Mouse (Mus musculus) erythroid progenitor cell, adult 5-6 weeks (primary cell): Measurements from ENCODE around the gene 1700028P14Rik. TPM values are rescaled to one million over a fixed set of nuclear protein-coding genes. Genes with fewer than 3 reads are reported as not detected.

ENCODE experiments used
- ATAC-seq: replicated peaks from 2 replicates; pipeline ENCODE4 v1.8.0; 2016; ENCODE audit warnings: moderate number of reproducible peaks, mild to moderate bottlenecking, moderate TSS enrichment, inconsistent platforms; ENCODE audit not compliant: poor library complexity, low FRiP score, severe bottlenecking
- total RNA-seq, 2 experiments: library from RNA; stranded (forward) in 1 of 2; stranded (reverse) in 1 of 2; fragments of 150-400 nt in 1 of 2; fragments of 186-747, 209-891 nt in 1 of 2; gene quantifications; 2 replicates each; pipeline versions ENCODE4 v1.2.3 to v1.2.4; 2015 to 2017; ENCODE audit warnings: low replicate concordance in 2 of 2

Gene 1700028P14Rik
- total RNA-seq, 2 experiments from 2014 or later = not detected

DNA sequence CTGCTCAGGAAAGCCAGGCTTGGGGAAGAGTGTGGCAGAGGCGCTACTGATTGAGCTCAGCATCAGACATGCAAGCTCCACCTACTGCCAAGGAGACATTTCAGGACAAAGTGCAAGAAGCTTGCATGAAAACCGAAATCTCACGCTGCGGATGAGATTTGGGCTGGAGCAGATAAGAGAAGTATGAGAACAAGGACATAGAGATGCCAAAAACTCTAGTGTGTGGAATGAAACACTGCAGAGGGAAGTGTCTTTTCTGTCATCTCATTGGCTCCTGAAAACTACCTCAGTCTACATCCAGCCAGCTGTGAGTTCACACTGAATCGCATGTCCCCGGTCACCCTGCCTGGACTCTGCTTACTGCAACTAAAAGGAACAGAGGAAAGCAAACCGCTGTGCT lies 38.3 kb downstream of the 1700028P14Rik start:
- no peak for ATAC-seq

DNA sequence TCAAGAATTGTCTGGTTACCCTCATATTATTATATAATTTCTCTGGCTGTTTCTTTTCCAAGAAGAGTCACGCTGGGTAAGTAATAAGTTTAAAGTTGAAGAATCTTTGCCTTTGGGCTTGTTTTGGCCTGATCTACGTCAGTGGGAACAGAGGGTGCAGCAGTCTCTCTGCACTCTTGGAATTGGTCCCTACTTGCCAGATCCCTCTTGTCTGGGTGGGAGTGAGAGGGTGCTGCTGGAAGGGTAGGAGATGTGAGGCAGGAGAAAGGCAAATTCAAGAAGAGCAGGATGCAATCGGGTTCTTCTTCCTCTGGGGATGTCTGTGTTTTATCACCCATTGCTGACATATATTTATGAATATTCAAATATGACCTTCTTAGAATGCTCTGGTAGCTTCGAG lies 42.9 kb downstream of the 1700028P14Rik start:
- no peak for ATAC-seq

GRCm38 (mm10) chr19:23607951-23608350 lies 44.7 kb downstream of the 1700028P14Rik start:
- no peak for ATAC-seq

GRCm38 (mm10) chr19:23594950-23595349 lies 57.7 kb downstream of the 1700028P14Rik start:
- ATAC-seq = no peak

GRCm38 (mm10) chr19:23578606-23579355 lies 73.8 kb downstream of the 1700028P14Rik start:
- ATAC-seq = no peak

- ATAC-seq = no peak
These were observed 75.9 kb downstream of the 1700028P14Rik start for GRCm38 (mm10) chr19:23576685-23577084.

- ATAC-seq = no peak
These were observed 88.9 kb downstream of the 1700028P14Rik start for GRCm38 (mm10) chr19:23563693-23564092.

DNA sequence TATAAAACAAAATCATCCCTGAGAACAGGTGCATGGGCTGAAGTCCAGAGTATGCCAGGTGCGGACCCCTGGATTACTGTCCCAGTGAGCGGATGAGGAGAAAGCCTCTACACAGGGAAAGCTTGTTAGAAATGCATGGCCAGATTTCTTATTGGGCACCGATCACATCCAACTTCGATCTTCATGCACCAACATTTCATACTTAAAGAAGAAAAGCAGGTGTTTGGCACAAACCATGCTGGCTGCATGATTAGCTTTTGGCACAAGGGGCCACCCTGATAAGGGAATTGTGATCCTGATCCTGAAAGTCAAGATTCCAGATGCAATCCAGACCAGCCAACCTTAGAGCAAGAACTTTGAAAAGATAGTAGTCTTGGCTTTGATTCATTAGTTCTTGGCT lies 90.0 kb downstream of the 1700028P14Rik start:
- ATAC-seq = no peak

DNA sequence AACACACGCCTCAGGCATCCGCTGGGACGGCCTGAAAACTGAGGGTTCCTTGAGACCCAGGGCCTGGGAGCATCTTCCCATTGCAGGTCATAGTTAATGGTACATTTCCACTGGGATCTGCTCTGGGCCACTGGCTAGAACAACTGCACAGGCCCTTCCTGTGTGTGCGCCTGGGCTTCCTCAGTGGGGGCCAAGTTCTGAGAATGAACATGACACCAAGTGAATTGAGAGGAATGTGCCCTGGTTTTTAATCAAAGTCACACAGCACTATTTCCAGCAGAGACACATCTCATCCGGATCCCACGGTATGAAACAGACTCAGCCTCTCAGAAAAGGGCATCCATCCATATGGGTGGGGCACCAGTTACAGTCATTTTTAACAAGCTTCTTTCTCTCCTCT lies 90.6 kb downstream of the 1700028P14Rik start:
- ATAC-seq = no peak

GRCm38 (mm10) chr19:23553450-23553849 lies 99.2 kb downstream of the 1700028P14Rik start:
- ATAC-seq = no peak

- no peak for ATAC-seq
These were observed 107.0 kb downstream of the 1700028P14Rik start for GRCm38 (mm10) chr19:23545604-23546003.

DNA sequence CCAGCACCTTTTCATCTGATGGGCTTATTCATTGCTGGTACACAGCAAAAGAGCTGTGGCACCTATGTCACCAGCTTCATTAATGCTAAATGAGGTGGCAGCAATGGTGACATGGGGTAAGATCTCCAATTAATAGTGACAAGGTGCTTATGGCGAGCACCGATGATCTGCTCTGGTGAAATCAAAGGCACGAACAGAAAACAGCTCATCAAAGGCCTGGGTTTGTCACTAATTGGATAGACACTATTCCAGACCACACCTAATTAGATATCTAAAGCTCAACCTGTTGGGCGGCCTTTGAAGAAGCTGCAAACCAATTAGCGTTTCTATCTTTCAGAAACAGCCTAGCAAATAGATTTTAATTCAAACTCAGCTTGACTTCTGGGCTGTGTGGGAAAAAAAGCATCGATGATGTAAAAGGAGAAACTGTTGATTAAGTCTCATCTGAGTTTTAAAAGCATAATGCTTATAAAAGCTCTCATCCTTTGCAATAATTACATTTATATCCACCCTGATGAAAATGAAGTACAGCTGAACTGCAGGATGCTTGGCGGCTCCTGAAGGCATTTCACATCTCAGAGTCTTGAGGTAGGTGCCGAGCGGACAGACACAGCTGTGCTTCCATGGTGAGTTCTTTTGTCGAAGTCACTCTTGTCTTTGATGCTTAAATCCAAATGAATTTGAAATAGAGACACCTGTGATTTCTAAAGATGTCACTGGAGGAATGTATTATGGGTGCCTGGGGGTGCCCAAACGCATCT lies 109.2 kb downstream of the 1700028P14Rik start:
- no peak for ATAC-seq

DNA sequence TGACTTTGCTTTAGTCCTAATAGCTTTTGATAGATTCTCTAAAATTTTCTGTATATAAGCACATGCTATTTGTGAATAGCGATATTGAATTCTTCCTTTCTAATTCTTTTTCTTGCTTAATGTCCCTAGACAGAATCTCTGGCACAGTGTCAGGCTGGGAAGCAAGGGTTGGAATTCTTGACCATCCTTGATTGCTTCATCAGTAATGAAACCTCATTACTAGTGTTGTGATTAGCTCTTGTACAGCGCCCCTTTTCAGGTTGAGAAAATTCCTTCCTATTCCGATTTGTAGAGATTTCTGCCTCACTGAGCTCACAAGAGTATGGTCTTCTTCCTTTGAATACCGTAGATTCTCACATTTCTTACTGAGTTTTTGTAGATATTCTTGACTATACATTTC lies 109.9 kb downstream of the 1700028P14Rik start:
- no peak for ATAC-seq

- no peak for ATAC-seq
These were observed 116.9 kb downstream of the 1700028P14Rik start for GRCm38 (mm10) chr19:23535700-23536099.

DNA sequence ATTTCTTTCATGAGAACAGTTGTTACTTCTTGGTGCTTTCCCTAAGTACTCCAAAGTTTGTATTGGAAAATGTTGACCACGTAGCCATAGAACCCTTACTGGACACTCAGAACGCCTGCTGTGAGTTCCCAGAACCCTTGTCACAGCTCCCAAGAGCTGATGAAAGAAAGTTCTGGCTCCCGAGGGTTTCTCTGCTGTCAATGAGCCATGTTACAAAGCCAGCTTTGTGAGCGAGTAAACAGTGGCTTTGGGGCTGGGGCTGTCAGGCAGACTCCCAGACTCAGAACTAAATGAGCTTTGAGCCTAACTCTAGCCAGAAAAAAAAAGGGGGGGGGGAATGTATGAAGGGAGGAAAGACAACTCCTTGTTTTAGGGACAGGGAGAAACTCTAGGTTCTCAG lies 120.7 kb downstream of the 1700028P14Rik start:
- ATAC-seq = no peak

DNA sequence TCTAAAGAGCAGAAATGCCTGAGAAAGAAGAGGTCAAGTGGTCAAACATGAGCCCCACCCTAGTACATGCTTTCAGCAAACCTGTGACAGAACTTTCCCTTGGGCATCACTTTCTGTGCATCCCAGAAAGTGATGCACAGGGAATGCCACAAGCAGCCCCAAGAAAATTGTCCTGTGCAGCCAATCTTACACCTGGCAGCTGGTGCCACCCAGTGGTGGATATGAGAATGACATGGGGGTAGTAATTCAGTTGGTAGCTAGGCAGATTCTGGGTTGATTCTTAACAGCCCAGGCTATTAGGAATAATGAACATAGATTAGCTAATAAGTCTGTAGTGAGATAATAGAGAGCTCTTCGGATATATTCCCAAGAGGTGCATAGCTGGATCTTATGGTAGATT lies 128.9 kb downstream of the 1700028P14Rik start:
- no peak for ATAC-seq

GRCm38 (mm10) chr19:23521831-23522230 lies 130.8 kb downstream of the 1700028P14Rik start:
- ATAC-seq = no peak

GRCm38 (mm10) chr19:23521071-23521470 lies 131.5 kb downstream of the 1700028P14Rik start:
- ATAC-seq = no peak

DNA sequence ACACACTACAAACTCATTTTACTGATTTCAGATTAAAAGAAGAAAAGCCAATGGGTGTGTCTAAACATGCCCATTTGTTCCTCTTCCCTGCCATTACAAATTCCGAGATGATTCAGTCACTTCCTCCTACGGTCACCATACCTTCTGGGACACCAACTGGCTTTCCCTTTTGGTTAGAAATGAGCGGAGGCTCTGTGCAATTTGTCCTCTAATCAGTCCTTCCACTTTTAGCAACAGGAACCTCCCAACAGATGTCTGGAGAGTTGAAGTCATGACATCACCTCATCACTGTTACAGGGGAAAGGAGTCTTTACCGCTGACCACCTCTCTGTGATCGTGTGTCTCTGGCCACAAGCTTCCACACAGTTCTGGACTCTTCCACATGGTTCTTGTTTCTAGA lies 132.0 kb downstream of the 1700028P14Rik start:
- ATAC-seq = no peak

GRCm38 (mm10) chr19:23518477-23518876 lies 134.1 kb downstream of the 1700028P14Rik start:
- ATAC-seq = no peak

- ATAC-seq = no peak
These were observed 141.3 kb downstream of the 1700028P14Rik start for GRCm38 (mm10) chr19:23511303-23511702.
